ENCODE assay signal across 20 mouse cellular contexts in genomic region chr17:47769389-47770299, GRCm38 (mm10). TPM values are rescaled to one million over a fixed set of nuclear protein-coding genes. Genes with fewer than 3 reads are reported as not detected.
DNase-seq lines count a peak whose midpoint lies in the region; ATAC-seq and TF ChIP-seq lines count a peak whose summit lies in the region.
"Had no signal": no experiment of that assay in that cellular context is flagged by ENCODE, and none has a peak within 500 bp of the region (broad histone marks: within the 10 kb centered on the region; RNA-seq: fewer than 3 reads in every experiment).

No protein-coding gene starts in this region.

- H3K4me3 ChIP-seq in heart, embryonic 14.5 days (ENCODE audit: control insufficient read depth in 1 of 2, insufficient read depth in 1 of 2, low read depth in 1 of 2, low read length in 2 of 2) = no peak overlapping the region
- no peak overlapping the region for H3K4me3 ChIP-seq in heart, embryonic 11.5 days (ENCODE audit: low read depth, low read length)
- H3K4me3 ChIP-seq in spleen, adult 2 months (ENCODE audit: extremely low read depth, insufficient read depth, insufficient read length) = peak overlapping the region; percentile 53
- no peak overlapping the region for H3K4me3 ChIP-seq in cortical plate, adult 2 months (ENCODE audit: insufficient read depth, low read length)
- H3K4me3 ChIP-seq: hindbrain, embryonic 15.5 days; limb, embryonic 13.5 days; midbrain, embryonic 13.5 days had no signal

- peak in 1 of 2 experiments; percentile 43 for DNase-seq in spleen, adult 2 months (ENCODE audit: low read depth in 1 of 2, low spot score in 2 of 2)
- no peak for DNase-seq in spleen, postnatal 14 days (ENCODE audit: low spot score in 2 of 2)
- peak; percentile 32 to 45 for DNase-seq in natural killer cell, adult 2 months (ENCODE audit: low spot score in 2 of 2)
- no peak for DNase-seq in ovary, postnatal 10 days (ENCODE audit: low spot score)
- no peak for DNase-seq in left cerebral cortex, postnatal 4 days
- DNase-seq: adrenal gland, postnatal 10 days; cerebellum, adult 9-10 months; embryo, embryonic 11 days; kidney, adult 18-20 months had no signal

- no peak for TF ChIP-seq CTCF in spleen, adult 2 months (IDR thresholded peaks at IDR 0.05; ENCODE audit: extremely low read depth, insufficient read depth, insufficient read length, insufficient replicate concordance)
- no peak for TF ChIP-seq CTCF in cortical plate, adult 2 months (IDR thresholded peaks at IDR 0.05; ENCODE audit: extremely low read depth, insufficient read depth, low read length)

- no peaks in the 10 kb centered on the region for H3K27me3 ChIP-seq in heart, embryonic 14.5 days (ENCODE audit: control insufficient read depth, insufficient read depth, low read length)
- H3K27me3 ChIP-seq in heart, embryonic 11.5 days (ENCODE audit: control insufficient read depth, insufficient read depth, low read length) = no peaks in the 10 kb centered on the region
- no peaks in the 10 kb centered on the region for H3K27me3 ChIP-seq in spleen, adult 2 months (ENCODE audit: control insufficient read depth, insufficient read depth, low read length)
- H3K27me3 ChIP-seq: hindbrain, embryonic 15.5 days; midbrain, embryonic 13.5 days had no signal

- no peaks in the 10 kb centered on the region for H3K36me3 ChIP-seq in heart, embryonic 14.5 days (ENCODE audit: control insufficient read depth, insufficient read depth, low read length)
- H3K36me3 ChIP-seq in heart, embryonic 11.5 days (ENCODE audit: control insufficient read depth, insufficient read depth, low read length) = no peaks in the 10 kb centered on the region
- H3K36me3 ChIP-seq in spleen, adult 2 months (ENCODE audit: control insufficient read depth, insufficient read depth, low read length) = no peaks in the 10 kb centered on the region
- H3K36me3 ChIP-seq: hindbrain, embryonic 15.5 days; limb, embryonic 13.5 days; midbrain, embryonic 13.5 days had no signal

- 84% methylated on average over 11 of the region's 11 CpGs for WGBS in heart, embryonic 14.5 days
- WGBS in heart, embryonic 11.5 days (ENCODE audit: insufficient replicate concordance) = 81% methylated on average over 11 of the region's 11 CpGs
- WGBS in spleen, adult 2 months = 54% methylated on average over 11 of the region's 11 CpGs

- ATAC-seq in heart, embryonic 14.5 days (ENCODE audit: insufficient number of reproducible peaks, insufficient read depth, low FRiP score, low read depth) = no peak
- no peak for ATAC-seq in heart, embryonic 11.5 days (replicated peaks; ENCODE audit: insufficient number of reproducible peaks, low FRiP score, low TSS enrichment)
- ATAC-seq: forebrain, embryonic 14.5 days; midbrain, embryonic 13.5 days had no signal

- H3K27ac ChIP-seq in heart, embryonic 14.5 days (replicated peaks in 1 of 2; ENCODE audit: control insufficient read depth in 1 of 2, insufficient read depth in 1 of 2, low read depth in 2 of 2, low read length in 2 of 2) = no peak overlapping the region
- H3K27ac ChIP-seq in heart, embryonic 11.5 days (ENCODE audit: low read depth, low read length) = no peak overlapping the region
- peak overlapping the region; percentile 96 for H3K27ac ChIP-seq in spleen, adult 2 months (ENCODE audit: insufficient read depth, low read length)
- H3K27ac ChIP-seq in cortical plate, adult 2 months (ENCODE audit: insufficient read depth, low read length) = peak overlapping the region; percentile 51; the same call in 1 of the 2 replicates
- H3K27ac ChIP-seq: hindbrain, embryonic 15.5 days; limb, embryonic 13.5 days; midbrain, embryonic 13.5 days had no signal

- H3K4me2 ChIP-seq in heart, embryonic 14.5 days (ENCODE audit: low read length) = no peak overlapping the region
- no peak overlapping the region for H3K4me2 ChIP-seq in heart, embryonic 11.5 days
- H3K4me2 ChIP-seq: hindbrain, embryonic 15.5 days; limb, embryonic 13.5 days; midbrain, embryonic 13.5 days had no signal

- 0 out of 2 replicates have a peak overlapping the region, but pooled peaks have one; percentile 1 for H3K9ac ChIP-seq in heart, embryonic 14.5 days (ENCODE audit: low read length)
- no peak overlapping the region for H3K9ac ChIP-seq in heart, embryonic 11.5 days (ENCODE audit: low read depth, low read length)
- H3K9ac ChIP-seq: hindbrain, embryonic 15.5 days; midbrain, embryonic 13.5 days had no signal

- H3K9me3 ChIP-seq in heart, embryonic 14.5 days (ENCODE audit: control insufficient read depth, low read length) = 0 out of 2 replicates have a peak, but pooled peaks cover 9% of the 10 kb centered on the region
- 0 out of 2 replicates have a peak, but pooled peaks cover 3% of the 10 kb centered on the region for H3K9me3 ChIP-seq in heart, embryonic 11.5 days (replicated peaks; ENCODE audit: control insufficient read depth, low read length)
- H3K9me3 ChIP-seq: hindbrain, embryonic 15.5 days had no signal

- intact Hi-C loops in left cerebral cortex, postnatal 4 days (cut with DNase I) = no loop called here

- peak; percentile 33 for TF ChIP-seq POLR2A in spleen, adult 2 months (IDR thresholded peaks at IDR 0.05; ENCODE audit: low read depth, low read length)
- TF ChIP-seq POLR2A in cortical plate, adult 2 months (IDR thresholded peaks at IDR 0.05; ENCODE audit: extremely low read depth, insufficient read depth, low read length) = no peak

- peaks cover 14 to 21% of the 10 kb centered on the region in 2 experiments for H3K4me1 ChIP-seq in heart, embryonic 14.5 days (ENCODE audit: control insufficient read depth in 2 of 2, insufficient read depth in 2 of 2, low read length in 2 of 2)
- H3K4me1 ChIP-seq in heart, embryonic 11.5 days (ENCODE audit: control insufficient read depth, insufficient read depth, low read length) = peaks cover 14% of the 10 kb centered on the region
- peaks cover 43% of the 10 kb centered on the region; the same call in 1 of the 2 replicates for H3K4me1 ChIP-seq in spleen, adult 2 months (ENCODE audit: control insufficient read depth, insufficient read depth, insufficient read length)
- no peaks in the 10 kb centered on the region; the same call in 1 of the 2 replicates for H3K4me1 ChIP-seq in cortical plate, adult 2 months (ENCODE audit: control insufficient read depth, insufficient read depth, low read length)
- H3K4me1 ChIP-seq: hindbrain, embryonic 15.5 days; midbrain, embryonic 13.5 days had no signal

RNA-seq across cellular contexts. Expression of gene Tfeb, which starts 32.8 kb away (rescaled TPM):
- polyA plus RNA-seq in heart, embryonic 14.5 days (2014; fragmentation: Nextera tagmentation; extraction: Ambion mirVana) = 17.8 and 21.2 TPM in 2 replicates
- 16.3 and 17.0 TPM in 2 replicates for polyA plus RNA-seq in heart, embryonic 11.5 days (2014; fragmentation: Nextera tagmentation; extraction: Ambion mirVana)
- polyA plus RNA-seq in spleen, adult 2 months (2012; rRNA removed) = 110 and 131 TPM in 2 replicates
- polyA plus RNA-seq in cortical plate, adult 2 months (2012; rRNA removed) = 11.1 and 11.4 TPM in 2 replicates
- total RNA-seq in left cerebral cortex, postnatal 4 days (2021) = 1 to 10 TPM; 5.0 to 5.7 TPM

RNA-seq across cellular contexts. Expression of gene Pgc, which starts 43.0 kb away (rescaled TPM):
- polyA plus RNA-seq in heart, embryonic 14.5 days (2014; fragmentation: Nextera tagmentation; extraction: Ambion mirVana) = 0.15 TPM in 1 of 2 replicates, not detected in the other
- 0.15 TPM in 1 of 2 replicates, not detected in the other for polyA plus RNA-seq in heart, embryonic 11.5 days (2014; fragmentation: Nextera tagmentation; extraction: Ambion mirVana)
- 0.18 TPM in 1 of 2 replicates, not detected in the other for polyA plus RNA-seq in spleen, adult 2 months (2012; rRNA removed)
- polyA plus RNA-seq in cortical plate, adult 2 months (2012; rRNA removed) = not detected in 2 replicates
- total RNA-seq in left cerebral cortex, postnatal 4 days (2021) = not detected
- total RNA-seq: adrenal gland, postnatal 10 days; gastrocnemius, adult 18-20 months; heart, postnatal 14 days; layer of hippocampus, postnatal 25 days had no signal
- polyA plus RNA-seq: forebrain, embryonic 14.5 days; midbrain, embryonic 13.5 days; neural tube, embryonic 11.5 days had no signal

Comparison
In these comparisons a context has a peak if more than half of its experiments do, and no peak if none do; other contexts are left out.
1. H3K27ac ChIP-seq: peak in spleen, adult 2 months (single experiment) and cortical plate, adult 2 months (single experiment); none in heart, embryonic 14.5 days (0 of 2) and heart, embryonic 11.5 days (single experiment).
2. DNase-seq: peak in natural killer cell, adult 2 months (2 of 2); none in spleen, postnatal 14 days (0 of 2), ovary, postnatal 10 days (single experiment) and left cerebral cortex, postnatal 4 days (single experiment).